Mouse (Mus musculus): ENCODE measurements around the gene Ddah1.
A peak's percentile ranks its signal among the peaks of the same experiment; 100 is the strongest.
"Not testable (repeated sequence)": the region's sequence is repeated elsewhere in the genome, so short reads cannot be mapped to it uniquely, and the experiment has no call there.

Gene Ddah1

DNA sequence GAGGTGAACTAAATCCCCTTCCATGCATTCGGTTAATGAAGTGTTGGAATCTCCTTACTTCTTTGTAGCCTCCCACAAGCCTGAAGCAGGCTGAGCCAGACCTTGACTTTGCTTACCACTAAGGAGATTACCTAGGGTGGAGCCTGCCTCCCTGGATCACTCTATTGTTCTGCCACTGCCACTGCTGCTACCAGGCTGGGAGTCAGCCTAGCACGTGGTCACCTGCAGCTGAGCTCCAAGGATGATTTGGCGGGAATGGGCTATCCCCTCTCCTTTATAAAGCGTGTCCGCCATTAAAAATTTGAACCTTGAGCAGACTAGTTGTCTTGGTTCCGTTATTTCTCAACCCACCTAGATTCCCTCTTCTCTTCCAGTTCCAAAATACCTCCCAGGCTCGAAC is 155.5 kb downstream of the Ddah1 start:
- not testable (repeated sequence) for DNase-seq (ENCODE audit: low spot score)

- no peak for DNase-seq (ENCODE audit: low spot score)
Measured at GRCm38 (mm10) chr3:145916374-145916773, 157.9 kb downstream of the Ddah1 start.

- DNase-seq (ENCODE audit: low spot score): no peak
Measured at GRCm38 (mm10) chr3:145916826-145917225, 158.4 kb downstream of the Ddah1 start.

- no peak for DNase-seq (ENCODE audit: low spot score)
Measured at GRCm38 (mm10) chr3:145922019-145922854, 163.8 kb downstream of the Ddah1 start, which contains the start of gene Bcl10. Bcl10 (plus strand) TSS chr3:145922804.

GRCm38 (mm10) chr3:145922971-145923370 is 164.5 kb downstream of the Ddah1 start:
- no peak for DNase-seq (ENCODE audit: low spot score)

DNA sequence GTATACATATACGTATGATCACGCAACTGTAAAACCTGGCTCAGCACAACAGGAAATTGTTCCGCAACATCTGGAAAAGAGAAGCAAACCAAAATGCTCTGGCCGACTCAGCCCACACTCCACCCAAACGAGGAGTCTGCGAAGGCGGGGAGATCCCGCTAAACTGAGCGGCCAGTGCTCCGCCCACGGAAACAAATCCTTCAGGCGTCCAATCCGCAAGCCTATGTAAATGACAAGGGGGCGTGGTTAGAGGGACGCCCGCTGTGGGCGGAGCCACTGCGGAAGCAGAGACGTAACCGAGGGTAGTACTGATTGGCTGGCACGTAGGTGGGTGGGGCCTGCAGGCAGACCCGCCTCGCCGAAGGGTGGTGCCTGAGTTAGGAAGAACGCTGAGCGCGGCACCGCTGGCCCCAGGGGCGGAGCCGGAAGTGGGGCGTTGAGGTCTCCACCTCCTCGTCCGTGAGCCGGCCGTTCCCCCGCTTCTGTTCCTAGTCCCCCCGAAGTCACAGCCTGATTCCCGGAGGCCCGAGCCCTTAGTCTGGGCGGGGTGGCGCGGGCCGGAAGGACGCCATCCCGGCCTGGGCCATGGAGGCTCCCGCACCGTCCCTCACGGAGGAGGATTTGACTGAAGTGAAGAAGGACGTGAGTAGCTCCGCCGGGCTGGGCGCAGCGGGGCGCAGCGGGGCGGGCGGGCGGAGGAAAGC is 165.6 kb downstream of the Ddah1 start:
- peak; percentile 99 for DNase-seq (ENCODE audit: low spot score)

DNA sequence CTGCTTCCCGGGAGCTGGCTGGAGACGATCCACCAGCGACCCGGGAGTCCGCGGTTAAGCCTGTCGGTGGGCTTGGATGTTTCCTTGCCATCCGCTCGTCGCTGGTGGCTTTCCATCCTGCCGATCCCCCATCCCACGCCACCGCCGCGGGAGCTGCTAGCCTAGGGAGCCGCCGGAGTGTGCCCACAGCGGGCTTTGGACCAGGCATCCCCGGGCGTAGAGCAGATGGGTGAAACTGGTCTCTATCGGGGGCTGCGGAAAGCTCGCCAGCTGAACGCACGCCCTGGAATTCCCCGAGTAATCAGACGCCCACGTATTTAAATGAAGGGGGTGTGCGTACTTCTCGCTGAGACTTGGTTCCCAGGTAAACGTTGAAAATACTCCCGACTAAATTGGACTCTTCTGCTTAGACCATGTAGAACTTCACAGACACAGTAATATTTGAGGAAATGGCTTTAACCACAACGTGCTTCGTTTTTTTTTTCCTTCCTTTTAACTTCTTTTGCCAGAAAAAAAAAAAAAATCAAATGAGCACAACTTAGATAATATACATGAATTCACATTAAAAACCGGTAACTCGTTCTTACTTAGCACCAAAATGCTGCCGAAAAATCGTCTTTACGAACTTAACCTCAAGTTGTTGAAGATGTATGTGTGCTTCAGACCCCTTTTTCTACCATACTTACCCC is 166.3 kb downstream of the Ddah1 start:
- DNase-seq (ENCODE audit: low spot score): peak; percentile 54

- DNase-seq (ENCODE audit: low spot score): no peak
Measured at GRCm38 (mm10) chr3:145925506-145925905, 167.0 kb downstream of the Ddah1 start.

DNA sequence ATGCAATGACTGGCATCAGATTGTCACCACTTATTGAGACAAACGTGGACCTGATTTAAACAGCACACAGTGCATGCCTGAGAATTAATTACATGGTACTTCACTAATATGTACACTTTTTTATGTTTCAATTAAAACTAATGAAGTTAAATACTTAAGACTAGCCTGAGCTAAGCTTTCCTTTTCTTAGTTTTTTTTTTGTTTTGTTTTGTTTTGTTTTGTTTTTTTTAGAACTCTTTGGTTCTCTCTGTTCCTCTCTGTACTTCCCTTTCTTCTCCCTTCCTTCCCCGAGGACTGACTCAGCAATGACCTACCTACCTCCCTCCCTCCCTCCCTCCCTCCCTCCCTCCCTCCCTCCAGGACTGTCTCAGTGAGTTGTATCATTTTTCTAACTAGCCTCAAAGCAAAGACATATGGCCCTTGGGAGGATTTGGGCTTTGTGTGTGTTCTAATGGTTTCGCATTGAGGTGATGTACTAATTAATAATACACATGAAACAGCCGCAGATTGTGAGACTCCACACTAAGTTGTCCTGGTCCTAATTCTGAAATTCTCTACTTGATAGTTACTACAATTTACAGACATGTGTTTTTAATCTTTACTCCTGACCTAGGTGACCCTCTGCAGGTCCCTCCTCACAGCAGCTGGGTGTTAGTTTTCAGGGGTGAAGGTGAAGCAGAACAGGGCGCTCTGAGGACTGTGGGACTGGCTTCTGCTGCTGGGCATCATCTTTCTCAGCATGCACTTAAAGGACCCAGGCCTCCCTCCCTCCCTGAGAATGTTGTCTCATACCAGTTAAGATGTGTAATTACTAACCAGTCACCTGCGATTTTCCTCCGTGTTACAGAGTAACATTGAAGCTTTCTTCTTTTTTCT is 171.3 kb downstream of the Ddah1 start:
- DNase-seq (ENCODE audit: low spot score): no peak

GRCm38 (mm10) chr3:145933845-145934244 is 175.4 kb downstream of the Ddah1 start:
- no peak for DNase-seq (ENCODE audit: low spot score)

DNA sequence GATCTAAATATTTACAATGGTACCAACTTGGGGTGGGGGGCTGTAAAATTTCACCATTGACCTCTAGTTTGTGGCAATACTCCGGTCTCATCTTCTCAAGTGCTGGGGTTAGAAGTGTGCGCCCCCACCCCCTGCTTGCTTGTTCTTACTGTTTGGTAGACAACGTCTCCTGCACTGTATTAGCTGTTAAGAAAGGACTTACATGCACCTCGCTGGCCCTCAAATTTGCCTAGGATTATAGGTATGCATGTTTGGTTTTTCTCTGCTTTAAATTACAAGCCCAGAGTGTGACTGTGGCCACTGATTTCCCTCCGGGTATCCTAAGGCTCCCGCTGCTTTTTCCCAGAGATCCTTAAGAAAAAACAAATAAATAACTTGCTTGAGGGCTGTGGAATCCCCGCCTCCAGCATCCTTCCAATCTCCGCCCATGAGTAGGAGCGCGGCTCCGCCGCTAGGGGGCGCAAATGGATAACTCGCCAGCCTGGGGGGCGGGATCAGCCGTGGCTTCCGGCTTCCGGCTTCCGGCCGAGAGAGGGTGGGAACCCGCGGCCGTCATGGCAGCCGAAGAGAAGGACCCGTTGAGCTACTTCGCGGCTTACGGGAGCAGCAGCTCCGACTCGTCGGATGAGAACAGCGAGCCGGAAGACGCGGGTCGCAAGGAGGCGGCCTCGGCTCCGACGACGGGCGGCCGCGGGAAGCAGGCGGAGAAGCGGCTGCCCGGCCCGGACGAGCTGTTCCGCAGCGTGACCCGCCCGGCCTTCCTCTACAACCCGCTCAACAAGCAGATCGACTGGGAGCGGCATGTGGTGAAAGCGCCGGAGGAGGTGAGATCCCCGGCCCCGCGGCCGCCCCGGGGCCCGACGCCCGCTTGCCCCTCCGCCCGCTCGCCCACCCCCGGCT is 179.3 kb downstream of the Ddah1 start, which contains the start of gene 2410004B18Rik:
2410004B18Rik (plus strand) TSS at position 510 of the 900 bp plus-strand sequence.
- DNase-seq (ENCODE audit: low spot score): peak; percentile 95

GRCm38 (mm10) chr3:145938405-145939349 is 180.2 kb downstream of the Ddah1 start:
- no peak for DNase-seq (ENCODE audit: low spot score)

- no peak for DNase-seq (ENCODE audit: low spot score)
Measured at GRCm38 (mm10) chr3:145939402-145939801, 180.9 kb downstream of the Ddah1 start.

DNA sequence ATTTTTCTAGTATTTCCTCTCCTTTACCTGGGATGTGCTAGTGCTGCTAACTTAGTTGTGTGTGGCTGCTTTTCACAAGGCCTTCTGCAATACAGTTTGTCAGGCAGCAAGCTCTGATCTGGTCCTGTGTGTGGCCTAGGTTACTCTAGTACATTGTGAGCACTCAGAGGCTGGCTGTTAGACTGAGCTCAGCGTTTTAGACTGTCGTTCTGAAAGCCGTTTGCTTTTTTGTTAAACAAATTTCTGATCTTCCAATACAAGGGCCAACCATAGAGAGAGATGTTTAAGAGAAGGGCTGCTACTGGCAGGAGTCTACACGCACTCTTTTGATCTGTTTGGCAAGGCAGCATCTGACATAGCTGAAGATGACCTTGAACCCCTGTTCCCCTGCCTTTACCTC is 181.5 kb downstream of the Ddah1 start:
- DNase-seq (ENCODE audit: low spot score): no peak

GRCm38 (mm10) chr3:145941971-145942370 is 183.5 kb downstream of the Ddah1 start:
- peak; percentile 62 for DNase-seq (ENCODE audit: low spot score)
